Mouse (Mus musculus): ENCODE measurements around the gene Ctbp2.
A peak's percentile ranks its signal among the peaks of the same experiment; 100 is the strongest.

Gene Ctbp2

DNA sequence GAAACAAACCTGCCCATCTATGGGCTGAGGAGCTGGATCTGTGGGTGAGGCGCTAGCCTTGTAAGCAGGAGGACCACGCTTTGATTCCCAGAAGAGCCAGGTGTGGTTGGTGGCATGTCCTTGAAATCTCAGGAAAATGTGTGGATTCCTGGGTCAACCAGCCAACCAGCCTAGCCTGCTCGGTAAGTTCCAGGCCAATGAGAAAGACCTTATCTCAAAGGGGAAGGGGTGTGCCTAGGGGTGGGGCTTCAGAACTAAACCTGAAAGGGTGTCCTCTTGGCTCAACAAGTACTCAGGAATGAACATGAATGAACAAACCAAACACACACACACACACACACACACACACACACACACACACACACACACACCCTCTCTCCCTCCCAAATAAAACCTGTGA lies 82.4 kb downstream of the Ctbp2 start:
- peak; percentile 69 to 72 for DNase-seq (ENCODE audit: low spot score in 2 of 2)

DNA sequence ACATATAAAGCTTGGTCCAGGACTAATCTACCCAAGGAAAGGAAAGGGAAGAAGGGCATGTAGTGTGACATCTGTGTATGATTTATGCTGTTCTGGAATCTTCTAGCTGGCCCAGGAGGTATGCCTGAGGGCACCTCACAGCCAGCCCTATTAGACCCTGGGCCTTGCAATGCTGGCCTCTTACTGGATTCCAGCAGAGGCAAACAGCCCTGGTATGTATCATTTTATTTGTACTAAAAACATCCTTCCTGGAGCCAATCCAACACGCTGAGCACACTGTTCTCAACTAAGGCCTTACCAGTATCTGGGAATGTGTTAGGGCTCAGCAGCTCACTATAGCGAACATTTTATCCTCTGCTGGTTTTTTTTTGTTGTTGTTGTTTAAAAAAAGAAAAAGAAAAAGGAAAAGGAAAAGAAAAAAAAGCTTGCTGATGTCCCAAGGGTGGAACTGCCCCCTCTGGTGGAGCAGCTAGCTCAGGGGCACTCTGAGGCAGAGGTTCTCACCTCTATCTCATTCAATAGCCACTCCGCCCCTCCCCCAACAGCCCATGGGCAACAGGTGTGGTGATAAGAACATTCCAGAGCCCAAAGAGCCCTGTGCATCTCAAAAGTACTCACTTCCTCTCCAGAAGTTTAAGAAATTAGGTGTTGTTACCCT lies 83.3 kb downstream of the Ctbp2 start:
- DNase-seq (ENCODE audit: low spot score in 2 of 2), result no peak

DNA sequence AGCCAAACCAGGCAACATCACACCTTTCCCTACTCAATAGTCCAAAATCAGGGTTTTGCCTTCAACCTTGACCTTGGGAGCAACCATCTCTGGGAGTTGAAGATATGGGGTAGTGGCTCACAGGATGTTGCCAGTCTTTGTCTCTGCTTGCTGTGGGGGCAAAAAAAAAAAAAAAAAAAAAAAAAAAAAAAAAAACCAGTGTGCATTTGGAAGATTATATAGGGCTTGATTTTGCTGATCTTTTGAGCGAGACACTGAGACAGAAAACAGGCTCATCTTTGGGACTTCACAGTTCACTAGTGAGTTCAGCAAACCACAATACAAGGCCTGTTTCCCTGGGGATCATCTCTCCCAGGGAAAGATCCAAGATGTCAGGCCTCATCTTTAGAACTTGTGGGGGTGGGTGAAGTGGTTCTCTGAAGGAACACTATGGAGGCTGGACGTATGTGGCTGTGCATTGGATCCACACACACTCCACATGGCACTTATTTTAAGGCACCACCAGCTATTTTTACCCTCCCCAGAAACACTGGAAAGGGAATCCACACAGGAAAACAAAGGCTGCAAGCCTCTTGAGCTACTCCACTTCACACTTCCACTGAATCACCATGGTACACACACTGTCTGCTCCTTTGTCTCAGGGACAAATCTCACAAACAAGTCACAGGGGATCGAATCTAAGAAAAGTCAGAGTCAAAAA lies 84.4 kb downstream of the Ctbp2 start:
- no peak for DNase-seq (ENCODE audit: low spot score in 2 of 2)

DNA sequence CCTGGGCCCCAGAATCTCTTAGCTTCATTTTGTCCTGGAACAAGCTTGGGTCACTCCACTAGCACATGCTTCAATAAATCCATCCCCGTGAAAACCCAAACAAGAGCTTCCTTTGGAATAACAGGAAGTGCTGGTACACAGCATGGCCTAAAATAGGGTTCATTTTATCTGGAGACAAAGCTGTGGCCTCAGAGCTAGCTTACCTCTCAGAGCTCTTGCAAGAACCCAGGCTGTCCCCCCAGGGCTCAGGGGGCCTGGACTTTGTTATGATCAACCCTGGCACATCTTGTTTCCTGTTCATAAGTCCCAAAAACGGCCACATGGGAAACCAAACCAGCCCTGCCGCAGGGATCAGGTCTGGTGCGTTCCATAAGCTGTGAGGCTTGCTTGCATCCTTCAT lies 86.5 kb downstream of the Ctbp2 start:
- no peak for DNase-seq (ENCODE audit: low spot score in 2 of 2)

DNA sequence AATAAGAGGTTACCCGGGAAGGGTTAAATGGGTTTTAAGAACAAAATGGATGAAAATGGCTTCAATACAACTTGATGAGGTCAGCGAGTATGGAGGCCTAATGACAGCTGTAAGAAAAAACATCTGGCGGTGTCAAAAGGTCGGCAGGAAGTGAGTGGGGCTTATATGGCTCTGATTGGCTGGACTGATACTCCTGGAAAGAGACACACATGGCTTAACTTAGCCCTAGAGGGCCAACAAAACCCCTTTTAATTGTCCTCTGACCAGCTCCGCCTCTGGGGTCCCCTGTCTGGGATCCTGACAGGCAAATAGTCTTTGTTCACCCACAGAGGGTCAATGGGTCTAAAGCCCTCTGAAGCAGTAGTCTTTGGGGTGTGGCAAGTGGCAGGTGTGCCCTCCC lies 86.9 kb downstream of the Ctbp2 start:
- DNase-seq (ENCODE audit: low spot score in 2 of 2), result no peak

DNA sequence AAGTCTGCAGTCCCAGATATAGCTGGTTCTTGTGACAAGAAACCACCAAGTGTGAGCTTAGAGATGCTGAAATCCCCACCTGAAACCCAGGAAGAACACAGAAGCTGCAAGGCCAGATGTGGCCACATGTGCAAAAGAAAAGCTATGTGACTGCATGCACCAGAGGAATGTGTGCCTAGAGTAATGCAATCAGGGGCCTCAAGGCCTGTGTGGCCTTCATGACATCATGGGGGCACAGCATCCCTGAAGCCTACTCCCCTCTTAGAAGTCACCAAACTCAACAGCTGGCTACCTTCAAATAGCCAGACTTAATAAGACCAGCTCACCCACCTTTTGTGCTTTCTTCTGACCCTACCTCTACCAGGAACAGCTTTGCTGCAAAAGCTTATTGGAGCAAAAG lies 88.3 kb downstream of the Ctbp2 start:
- no peak for DNase-seq (ENCODE audit: low spot score in 2 of 2)

DNA sequence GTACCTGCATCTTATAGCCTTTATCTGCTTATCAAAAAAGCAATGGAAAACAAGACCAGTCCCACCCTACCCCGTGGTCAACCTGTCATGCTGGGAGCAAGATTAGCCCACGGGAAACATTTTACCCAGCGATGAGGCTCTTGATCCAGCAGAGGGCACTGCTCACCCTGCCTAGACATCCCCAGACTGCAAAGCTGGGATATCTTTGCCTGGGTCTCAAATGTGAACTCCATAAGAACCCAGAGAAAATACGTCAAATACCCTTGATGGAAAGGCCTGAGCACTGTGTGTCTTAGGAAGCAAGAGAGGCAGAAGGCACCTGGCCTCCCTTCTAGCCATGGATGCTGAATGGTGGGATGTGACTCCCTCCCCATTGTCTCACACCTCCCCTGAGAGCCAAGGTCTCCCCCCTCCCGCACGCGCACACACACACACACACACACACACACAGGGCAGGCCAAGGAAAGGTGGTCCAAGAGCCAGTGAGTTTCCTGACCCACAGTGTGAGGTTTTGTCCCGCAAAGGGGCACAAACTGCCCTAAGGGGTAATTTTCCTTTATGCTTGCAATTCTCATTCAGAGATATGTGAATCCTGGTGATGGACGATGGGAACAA lies 91.5 kb downstream of the Ctbp2 start:
- peak; percentile 46 to 61 for DNase-seq (ENCODE audit: low spot score in 2 of 2)

DNA sequence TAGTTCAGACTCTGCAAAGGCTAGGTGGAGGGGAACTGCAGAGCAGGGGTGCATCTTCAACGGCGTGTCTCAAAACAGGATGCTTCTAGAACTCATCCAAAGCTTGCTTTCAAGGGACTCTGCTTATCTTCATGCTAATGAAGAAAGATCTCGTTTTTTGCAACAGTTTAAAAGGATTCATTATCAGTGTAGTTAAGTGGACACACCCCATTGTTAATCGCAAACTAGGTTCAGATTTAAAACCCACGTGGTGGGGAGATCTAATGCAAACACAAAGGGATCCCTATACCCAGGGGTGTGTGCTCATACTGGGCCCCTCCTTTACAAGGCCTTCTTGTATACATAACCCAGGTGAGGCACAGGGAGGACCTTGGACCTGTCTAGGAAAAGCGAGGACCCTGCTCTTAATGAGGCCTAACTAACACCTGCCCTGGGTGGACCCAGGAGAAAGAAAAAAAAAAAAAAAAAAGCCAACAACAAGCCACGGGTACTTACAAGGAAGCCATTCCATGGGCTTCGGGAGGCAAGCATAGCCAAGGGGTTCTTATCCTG lies 94.6 kb downstream of the Ctbp2 start:
- no peak for DNase-seq (ENCODE audit: low spot score in 2 of 2)

DNA sequence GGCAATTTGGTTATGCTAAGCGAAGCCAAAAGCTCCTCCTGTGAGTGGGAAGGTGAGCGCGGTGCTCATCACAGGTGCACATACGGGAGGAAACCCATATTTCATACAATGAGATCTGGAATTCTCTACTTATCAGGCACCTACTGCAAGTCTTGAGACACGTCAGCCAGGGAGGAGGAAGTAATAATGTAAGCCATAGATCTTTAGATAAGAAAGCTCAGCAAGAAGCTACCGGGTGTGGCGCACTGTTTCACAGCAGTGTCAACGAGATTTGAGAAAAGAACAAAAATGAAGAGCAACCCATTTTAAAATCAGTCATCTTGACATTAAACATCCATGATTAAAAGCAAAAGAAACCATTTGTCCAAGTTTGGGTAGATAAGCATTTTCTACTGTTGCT lies 95.2 kb downstream of the Ctbp2 start:
- DNase-seq (ENCODE audit: low spot score in 2 of 2), result no peak

DNA sequence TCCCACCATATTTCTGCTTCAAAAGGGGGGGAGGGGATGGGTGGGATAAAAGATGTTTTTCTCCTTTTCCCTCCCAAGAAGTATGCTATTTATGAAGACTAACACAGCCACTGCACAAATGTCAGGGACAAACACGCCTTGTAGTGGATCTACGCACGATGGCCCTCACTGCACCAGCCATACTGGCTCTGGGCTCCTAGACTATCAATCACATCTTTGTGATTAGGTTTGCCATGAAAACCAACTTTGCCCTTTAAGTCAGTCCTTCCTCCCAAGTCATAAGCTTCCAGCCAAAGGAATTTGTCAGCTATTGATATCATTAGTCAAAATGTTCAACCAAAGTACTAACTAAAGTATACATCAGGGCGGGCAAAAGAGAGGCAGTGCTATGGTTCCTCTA lies 96.2 kb downstream of the Ctbp2 start:
- no peak for DNase-seq (ENCODE audit: low spot score in 2 of 2)

DNA sequence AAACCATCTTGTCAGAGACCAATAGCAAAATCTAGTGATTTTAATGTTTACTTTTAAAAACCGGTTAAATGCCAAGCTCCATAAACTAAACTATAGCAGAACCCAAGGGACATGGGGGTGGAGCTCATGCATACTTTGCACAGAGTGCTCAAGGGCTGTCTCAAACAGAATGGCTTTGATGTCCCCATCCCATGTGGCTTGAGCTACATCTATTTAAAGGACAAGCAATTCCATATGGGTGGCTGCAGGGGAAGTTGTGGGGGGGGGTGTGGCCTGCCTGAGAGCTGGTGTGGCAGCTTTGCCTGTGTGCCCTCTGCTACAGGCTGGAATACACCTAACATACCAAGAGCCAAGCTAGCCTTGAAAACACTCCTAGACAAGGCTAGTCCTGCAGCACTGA lies 99.5 kb downstream of the Ctbp2 start:
- no peak for DNase-seq (ENCODE audit: low spot score in 2 of 2)

DNA sequence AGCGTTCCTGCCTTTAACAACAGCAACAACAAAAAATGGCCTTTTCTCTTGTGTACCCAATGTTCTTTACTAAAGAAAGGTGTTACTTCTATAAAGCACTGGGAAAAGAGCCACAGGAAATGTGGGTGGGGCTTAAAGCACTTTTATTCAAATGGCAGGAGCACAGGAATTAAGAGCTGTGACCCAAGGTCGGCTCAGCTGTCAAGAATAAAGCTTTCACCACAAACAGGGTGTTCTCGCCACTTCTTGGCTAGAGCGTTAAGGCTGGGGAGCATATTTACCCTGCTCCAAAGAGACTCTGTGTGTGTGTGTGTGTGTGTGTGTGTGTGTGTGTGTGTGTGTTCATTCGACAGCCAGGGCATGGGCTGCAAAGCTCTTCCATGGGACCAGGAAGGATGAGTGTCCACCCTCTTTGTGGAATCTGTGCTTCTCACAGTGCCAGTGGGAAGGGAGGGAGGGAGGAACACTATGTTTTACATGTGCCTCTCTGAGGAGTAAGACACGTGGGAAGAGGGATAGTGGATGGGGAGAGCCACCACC lies 104.6 kb downstream of the Ctbp2 start:
- no peak for DNase-seq (ENCODE audit: low spot score in 2 of 2)

DNA sequence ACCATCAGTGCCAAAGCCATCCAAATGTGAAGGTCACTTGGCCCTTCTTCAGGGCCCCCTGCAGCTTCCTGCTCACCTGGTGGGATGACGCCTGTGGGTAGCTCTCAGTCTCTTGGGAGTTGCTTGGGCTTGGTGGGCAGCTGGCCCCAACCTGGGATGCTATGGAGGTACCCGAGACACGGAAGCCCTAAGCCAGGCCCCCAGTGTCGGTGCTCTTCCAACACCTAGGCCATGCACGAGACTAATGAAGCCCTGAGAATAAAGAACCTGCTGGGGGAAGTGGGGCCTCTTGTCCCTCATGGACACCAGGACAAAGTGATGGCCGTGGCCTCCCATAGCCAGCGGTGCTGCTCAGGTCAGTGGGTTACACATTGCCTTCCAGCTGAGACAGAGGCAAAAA lies 105.2 kb downstream of the Ctbp2 start:
- no peak for DNase-seq (ENCODE audit: low spot score in 2 of 2)

DNA sequence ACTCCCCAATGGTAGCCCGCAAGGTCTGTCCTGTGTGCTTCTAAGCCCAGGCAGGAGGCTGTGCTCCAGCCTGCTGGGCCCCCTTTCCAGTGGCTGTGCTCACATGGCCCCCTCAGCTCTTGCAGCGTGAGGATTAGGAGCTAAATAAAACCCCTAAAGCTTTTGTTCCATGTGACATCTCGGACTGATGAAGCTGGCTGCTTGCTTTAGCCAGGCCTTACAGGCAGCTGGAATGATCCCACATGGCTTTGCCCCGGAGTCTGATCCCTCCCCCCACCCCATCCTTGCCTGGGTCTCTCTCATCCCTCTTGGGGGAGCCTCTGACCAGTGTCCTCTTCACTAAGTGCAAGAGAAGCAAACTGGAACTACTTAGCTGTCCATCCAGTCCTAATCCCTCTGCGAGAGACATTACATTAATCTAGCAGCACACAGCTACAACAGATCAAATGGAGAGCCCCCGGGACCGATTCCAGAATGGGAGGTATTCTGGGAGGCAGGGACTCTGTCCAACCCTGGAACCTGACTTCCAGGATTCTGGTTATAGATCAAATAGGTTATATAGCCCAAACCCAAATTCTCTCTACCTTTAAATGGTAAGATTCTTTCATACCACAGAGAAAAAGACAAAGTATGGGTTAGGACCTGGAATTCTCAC lies 108.6 kb downstream of the Ctbp2 start:
- DNase-seq (ENCODE audit: low spot score in 2 of 2), result no peak

DNA sequence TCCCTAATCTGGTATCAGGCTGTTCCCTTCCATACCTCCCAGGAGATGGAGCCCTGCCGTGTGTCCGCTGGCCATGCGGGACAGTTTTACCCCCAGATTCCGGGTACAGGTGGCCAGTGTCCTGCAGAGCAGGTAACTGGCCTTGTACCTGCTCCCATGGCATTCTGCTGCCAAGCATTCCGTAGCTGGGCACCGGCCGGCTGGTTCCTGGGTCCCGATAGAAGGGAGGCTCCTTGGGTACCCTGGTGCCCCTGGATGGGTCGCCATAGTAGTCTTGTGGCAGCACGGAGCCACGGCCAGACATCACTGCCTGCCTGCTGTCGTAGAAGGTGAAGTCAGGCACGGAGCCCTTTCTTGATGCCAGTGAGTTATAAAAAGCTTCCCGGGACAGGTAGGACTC lies 109.5 kb downstream of the Ctbp2 start:
- no peak for DNase-seq (ENCODE audit: low spot score in 2 of 2)

DNA sequence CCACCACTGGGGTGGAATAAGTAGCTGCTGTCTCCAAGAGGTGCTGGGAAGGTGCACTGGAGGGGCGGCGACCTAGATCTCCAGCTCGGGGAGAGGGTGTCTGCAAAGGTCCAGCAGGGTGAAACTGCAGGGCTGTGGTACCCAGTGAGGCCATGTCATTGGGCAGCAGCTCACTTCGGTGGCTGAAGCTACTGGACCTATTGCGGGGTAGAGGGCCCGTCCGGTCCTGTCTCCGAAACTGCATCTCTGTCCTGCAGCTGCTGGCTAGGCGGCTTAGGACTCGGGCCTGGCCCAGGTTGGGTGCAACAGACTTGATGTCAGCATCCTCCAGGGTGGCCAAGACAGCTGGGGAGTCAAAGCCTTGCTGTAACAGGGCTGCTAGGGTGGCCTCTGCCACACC lies 110.2 kb downstream of the Ctbp2 start:
- no peak for DNase-seq (ENCODE audit: low spot score in 2 of 2)

DNA sequence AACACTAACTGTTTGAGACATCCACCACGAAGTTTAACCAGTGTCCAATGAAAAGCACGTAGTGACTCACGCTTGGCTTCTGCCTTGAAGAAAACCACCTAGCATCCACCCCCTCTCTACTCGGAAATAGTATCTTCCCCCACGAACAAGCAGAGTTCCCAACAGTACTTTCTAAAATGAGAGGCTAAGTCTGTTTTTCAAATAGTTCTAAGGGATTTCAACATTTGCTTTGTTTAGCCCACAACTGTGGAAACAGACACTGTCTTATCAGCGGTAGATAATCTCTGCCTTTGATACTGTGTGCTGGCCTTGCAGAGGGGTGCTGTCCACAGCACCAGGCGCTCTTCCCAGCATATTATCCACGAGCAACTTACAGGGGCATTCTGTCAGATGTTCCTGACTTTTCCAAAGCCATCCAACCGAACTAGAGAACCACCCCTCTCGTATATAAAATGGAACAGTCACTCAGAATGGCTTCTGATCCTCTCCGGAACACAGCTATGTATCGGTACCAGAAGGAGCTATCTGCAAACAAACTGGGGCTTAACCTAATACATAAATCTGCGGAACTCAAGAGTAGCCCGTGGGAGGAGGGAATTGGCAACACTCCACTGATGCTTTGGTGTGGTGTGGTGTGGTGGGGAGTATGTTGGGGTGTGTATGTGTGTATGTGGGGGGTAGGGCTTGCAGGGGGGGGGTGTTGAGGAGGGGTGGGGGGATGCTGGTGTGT lies 111.4 kb downstream of the Ctbp2 start:
- no peak for DNase-seq (ENCODE audit: low spot score in 2 of 2)

DNA sequence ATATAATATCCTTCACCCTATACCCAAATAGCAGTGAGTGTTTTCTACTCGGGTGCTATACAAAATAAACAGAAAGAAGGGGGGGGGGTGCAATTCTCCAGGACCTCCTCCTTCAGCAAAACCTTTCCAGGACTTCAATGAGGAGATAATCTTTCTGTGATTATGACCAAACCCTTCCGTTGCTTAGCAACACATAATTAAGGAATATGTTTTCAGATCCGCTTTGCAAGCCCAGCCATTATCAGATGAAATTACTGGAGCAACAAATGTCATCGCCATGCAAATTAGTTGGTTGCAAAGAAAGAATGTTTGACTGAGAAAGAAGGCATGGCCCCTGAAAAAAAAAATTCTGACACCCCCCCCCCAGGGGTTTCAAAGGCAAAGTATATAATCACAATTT lies 112.5 kb downstream of the Ctbp2 start:
- no peak for DNase-seq (ENCODE audit: low spot score in 2 of 2)

DNA sequence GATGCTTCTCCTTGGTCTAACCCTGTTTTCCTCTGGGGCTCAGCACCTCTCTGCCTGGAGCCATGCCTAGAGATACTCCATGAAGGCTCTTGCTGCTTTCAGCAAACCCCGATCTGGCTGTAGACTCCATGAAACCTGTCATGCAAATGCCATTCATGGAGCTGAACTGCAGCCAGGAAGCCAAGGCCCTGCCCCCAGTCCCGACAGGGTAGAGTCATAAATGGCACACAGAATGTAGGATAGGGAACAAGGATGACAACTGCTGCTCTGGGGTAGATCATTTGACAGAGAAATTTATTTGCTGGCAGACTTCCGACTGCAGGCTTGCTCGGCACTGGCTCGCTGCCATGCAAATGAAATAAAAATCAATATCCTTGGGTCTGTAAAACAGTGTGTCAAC lies 113.0 kb downstream of the Ctbp2 start:
- DNase-seq (ENCODE audit: low spot score in 2 of 2), result no peak

DNA sequence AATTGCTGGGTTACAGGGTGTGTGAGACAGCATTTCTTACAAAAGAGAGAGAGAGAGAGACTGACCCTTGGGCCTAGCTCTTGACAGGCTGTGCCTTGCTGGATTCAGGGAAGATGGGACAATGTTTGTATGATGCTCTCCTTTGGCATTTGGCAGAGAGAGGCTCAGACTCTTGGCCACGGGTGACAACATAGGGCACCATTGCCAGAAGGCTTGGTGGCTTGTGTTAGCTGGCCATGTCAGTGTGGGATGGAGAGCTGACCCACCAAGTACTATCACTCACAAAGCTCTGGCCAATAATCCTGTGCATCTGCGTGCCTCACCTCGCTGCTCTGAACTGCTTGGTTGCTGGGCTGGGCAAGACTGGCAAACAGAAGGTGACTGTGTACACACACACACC lies 113.7 kb downstream of the Ctbp2 start:
- no peak for DNase-seq (ENCODE audit: low spot score in 2 of 2)

DNA sequence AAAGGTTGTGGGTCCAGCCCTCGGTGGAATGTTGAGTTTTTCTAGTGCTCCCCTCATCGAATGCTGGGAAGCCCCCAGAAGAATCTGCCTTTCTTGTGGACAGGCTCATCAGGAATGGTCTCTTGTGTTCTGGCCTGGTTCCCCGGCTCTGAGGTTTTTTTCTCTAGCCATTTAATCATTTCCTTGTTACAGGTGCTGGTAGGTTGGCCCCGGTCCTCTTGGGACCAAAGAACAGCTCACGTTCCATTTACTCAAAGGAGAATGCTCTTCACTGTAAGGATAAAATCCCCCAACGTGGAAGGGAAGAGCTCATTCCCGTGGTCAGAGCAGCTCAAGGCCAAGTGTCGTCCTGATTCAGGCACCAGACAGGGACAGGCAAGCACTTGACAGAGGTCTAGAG lies 114.5 kb downstream of the Ctbp2 start:
- DNase-seq (ENCODE audit: low spot score in 2 of 2), result no peak

DNA sequence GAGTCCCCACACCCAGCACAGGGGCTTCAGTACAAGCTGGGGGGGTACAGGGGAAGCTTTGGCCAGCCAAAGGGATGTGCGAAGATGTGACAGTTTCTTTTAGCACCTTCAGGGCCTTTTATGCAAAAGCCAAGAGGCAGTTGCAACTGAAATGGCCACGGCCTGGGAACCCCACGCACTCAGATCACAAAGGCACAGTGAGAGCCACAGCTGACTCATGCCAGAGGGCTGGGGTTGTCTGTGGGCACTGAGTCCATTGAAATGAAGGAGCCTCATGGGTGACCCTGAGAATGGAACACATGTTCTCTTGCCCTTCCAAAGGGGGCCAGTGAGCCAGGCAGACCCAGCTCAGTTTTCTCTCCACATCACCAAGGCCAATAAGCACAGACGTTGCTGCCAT lies 115.5 kb downstream of the Ctbp2 start:
- DNase-seq (ENCODE audit: low spot score in 2 of 2), result no peak

Data from urinary bladder, postnatal 36 days (tissue).